Mouse (Mus musculus) bone marrow macrophage, adult 2 months (primary cell): Measurements from ENCODE around the gene Slc30a10.

ENCODE experiments used
- CTCF ChIP-seq: IDR thresholded peaks from 2 replicates; pipeline ENCODE4 v1.5.1; 2012; ENCODE audit warnings: low read depth, mild to moderate bottlenecking, low read length, moderate library complexity
- POLR2A ChIP-seq: IDR thresholded peaks from 2 replicates; pipeline ENCODE4 v1.6.1; 2012; ENCODE audit warnings: mild to moderate bottlenecking, low read depth, low read length, borderline replicate concordance

DNA sequence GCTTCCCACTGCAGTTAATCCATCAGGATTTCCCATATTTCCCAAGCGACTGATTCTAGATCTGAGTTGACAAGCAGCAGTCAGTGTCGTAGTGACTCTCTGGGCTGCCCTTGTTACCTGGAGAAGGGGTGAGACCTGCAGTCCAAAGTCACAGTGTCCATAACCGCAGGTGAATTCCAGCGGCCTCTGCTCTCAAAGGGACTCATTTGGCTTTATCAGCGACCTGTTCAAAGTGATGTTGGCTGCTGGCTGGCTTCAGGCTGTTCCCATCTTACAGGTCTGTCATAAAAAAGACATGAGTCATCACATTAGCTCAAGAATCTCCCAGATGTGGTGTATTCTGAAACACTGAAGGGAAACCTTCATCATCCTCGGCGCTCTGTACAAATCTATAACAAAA lies 5.7 kb upstream of the Slc30a10 start:
- TF ChIP-seq POLR2A (no peak), CTCF (no peak)
